Mouse (Mus musculus): ENCODE measurements around the gene Notch3.

DNA sequence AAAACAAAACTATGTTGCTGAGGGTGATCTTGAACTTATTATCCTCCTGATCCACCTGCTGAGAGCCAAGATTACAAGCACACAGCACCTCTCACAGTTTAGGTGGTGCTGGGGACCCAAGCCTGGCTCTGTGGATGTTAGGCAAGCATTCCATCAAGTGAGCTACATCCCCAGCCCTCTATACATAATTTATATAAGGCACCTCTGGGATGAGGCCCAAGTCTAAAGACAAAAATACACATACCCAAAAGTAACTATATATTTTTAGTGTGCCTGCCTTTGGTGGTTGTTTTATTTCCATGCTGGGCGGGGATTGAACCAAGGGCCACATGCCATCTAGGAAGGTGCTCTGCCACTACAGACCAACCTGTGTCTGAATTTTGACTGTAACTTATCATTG, 24.4 kb downstream of the Notch3 start:
- no peak for TF ChIP-seq CTCF (IDR thresholded peaks at IDR 0.05; ENCODE audit: low read depth, low read length)
- TF ChIP-seq GATA1 (IDR thresholded peaks at IDR 0.05; ENCODE audit: borderline replicate concordance, low read length): no peak
- TF ChIP-seq GATA2 (IDR thresholded peaks at IDR 0.05; ENCODE audit: borderline replicate concordance, low read depth, low read length): no peak

Data from G1E (cell line).